Mouse (Mus musculus) limb, embryonic 14.5 days (tissue): Measurements from ENCODE around the gene Ugt1a8. TPM values are rescaled to one million over a fixed set of nuclear protein-coding genes. Genes with fewer than 3 reads are reported as not detected.

Experiments
- ATAC-seq: fragments of 200-750 bp; cut with Nextera tagmentation; 2 replicates; pipeline ENCODE4 v1.8.0; 2017; ENCODE audit warnings: low read depth, moderate number of reproducible peaks, moderate TSS enrichment; ENCODE audit not compliant: low FRiP score
- DNase-seq: peaks from one replicate; pipeline ENCODE4 v3.0.0-alpha.2; 2015; ENCODE audit warnings: low spot score
- H3K27ac ChIP-seq: fragments of 300-500 bp; sonication (generic); replicated peaks from 2 replicates; pipeline ENCODE4 v1.5.1; 2014; ENCODE audit warnings: low read depth, mild to moderate bottlenecking, low read length, moderate library complexity, mixed read lengths
- H3K27me3 ChIP-seq: fragments of 300-500 bp; sonication (generic); 2 replicates; pipeline ENCODE4 v1.6.1; 2014; ENCODE audit warnings: low read length, mixed read lengths; ENCODE audit not compliant: control insufficient read depth, insufficient read depth
- H3K36me3 ChIP-seq: fragments of 300-500 bp; sonication (generic); 2 replicates; pipeline ENCODE4 v1.6.1; 2014; ENCODE audit warnings: mild to moderate bottlenecking, low read length, moderate library complexity, mixed read lengths; ENCODE audit not compliant: control insufficient read depth, insufficient read depth
- H3K4me1 ChIP-seq: fragments of 300-500 bp; sonication (generic); 2 replicates; pipeline ENCODE4 v1.6.1; 2014; ENCODE audit warnings: antibody characterized with exemption, low read length, mixed read lengths; ENCODE audit not compliant: control insufficient read depth, insufficient read depth
- H3K4me2 ChIP-seq: fragments of 300-500 bp; sonication (generic); replicated peaks from 2 replicates; pipeline ENCODE4 v1.6.1; 2014; ENCODE audit warnings: low read depth, mild to moderate bottlenecking, low read length, moderate library complexity; ENCODE audit not compliant: severe bottlenecking
- H3K4me3 ChIP-seq: fragments of 300-500 bp; sonication (generic); replicated peaks from 2 replicates; pipeline ENCODE4 v1.5.1; 2014; ENCODE audit warnings: low read length
- H3K9ac ChIP-seq: fragments of 300-500 bp; sonication (generic); 2 replicates; pipeline ENCODE4 v1.6.1; 2014; ENCODE audit warnings: mild to moderate bottlenecking, low read depth, low read length, moderate library complexity; ENCODE audit not compliant: severe bottlenecking
- H3K9me3 ChIP-seq: fragments of 300-500 bp; sonication (generic); 2 replicates; pipeline ENCODE4 v1.6.1; 2016; ENCODE audit warnings: low read length; ENCODE audit not compliant: control insufficient read depth
- POLR2A ChIP-seq: fragments of 200-500 bp; IDR thresholded peaks from 2 replicates; pipeline ENCODE4 v1.8.0; 2012; ENCODE audit warnings: inconsistent platforms, mild to moderate bottlenecking, moderate library complexity, borderline replicate concordance; ENCODE audit not compliant: insufficient read depth, insufficient read length; ENCODE audit errors: extremely low read depth
- WGBS: fragments of 180-500 bp; shearing (Covaris S2); extraction: QIAGEN DNeasy Blood & Tissue Kit; methylation state at CpG from one replicate; pipeline ENCODE4 v1.1.7; 2014; 5-methylcytosine and 5-hydroxymethylcytosine counted together
- polyA plus RNA-seq, 2 experiments: library from polyadenylated mRNA; depleted of rRNA in 1 of 2; stranded (reverse) in 1 of 2; unstranded in 1 of 2; fragments of >200 nt; fragmentation: Nextera tagmentation in 1 of 2; extraction: Ambion mirVana in 1 of 2; gene quantifications; 2 replicates each; pipeline versions ENCODE4 v1.2.1 to v1.2.3; 2012 to 2014

Gene Ugt1a8
- polyA plus RNA-seq, 2 experiments: not detected

DNA sequence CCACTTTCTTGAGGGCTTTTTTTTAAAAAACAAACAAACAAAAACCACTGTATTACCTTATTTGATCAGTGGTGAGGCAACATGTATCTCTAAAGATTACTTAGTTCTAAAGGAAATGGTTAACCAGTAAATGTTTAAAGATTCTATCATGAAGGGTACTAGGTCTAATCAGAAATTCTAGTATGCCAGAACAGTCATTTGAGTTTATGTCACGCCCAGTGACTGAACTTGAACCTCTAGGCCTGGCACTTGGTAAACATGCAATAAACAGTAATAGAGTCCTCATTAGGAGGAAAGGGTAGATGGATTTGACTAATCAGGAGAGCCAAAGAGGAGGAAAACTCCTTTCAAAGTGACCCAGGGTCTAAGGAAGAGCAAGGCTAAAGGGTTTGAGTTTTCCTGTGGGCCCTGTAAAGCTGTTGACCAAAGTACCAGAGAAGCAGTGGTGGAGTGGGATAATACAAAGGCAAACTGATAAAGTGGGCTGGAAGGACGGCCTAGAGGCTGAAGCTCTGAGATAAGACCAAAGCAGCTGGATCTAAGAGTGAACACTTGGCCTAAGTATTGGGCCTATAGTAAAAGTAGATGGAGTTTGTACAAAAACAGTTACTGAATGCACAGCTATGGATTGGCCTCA, 119.3 kb downstream of the Ugt1a8 start:
- TF ChIP-seq POLR2A: no peak
- Histone ChIP-seq H3K9ac (no peak overlapping the region), H3K4me2 (no peak overlapping the region), H3K27ac (no peak overlapping the region), H3K4me1 (peaks cover 3% of the 10 kb centered on the region; the same call in 1 of the 2 replicates), H3K27me3 (no peaks in the 10 kb centered on the region), H3K9me3 (peaks cover 19% of the 10 kb centered on the region), H3K36me3 (no peaks in the 10 kb centered on the region), H3K4me3 (no peak overlapping the region)
- DNase-seq (no peak), ATAC-seq (no peak)
- WGBS: 71% methylated on average over 2 of the region's 2 CpGs

DNA sequence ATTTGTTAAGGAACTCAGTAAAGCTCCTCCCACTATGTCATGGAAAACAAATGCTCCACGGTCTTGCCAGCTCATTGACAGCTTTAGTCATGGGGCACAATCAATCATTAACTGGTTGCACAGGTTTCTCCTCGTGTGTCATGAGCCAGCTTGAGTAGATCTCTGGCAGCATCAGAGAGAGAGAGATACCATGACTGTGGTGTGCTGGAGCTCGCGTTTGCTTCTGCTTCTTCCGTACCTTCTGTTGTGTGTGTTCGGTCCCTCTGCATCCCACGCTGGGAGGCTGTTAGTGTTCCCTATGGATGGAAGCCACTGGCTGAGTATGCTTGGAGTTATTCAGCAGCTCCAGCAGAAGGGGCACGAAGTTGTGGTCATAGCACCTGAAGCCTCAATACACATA, 124.2 kb downstream of the Ugt1a8 start, which contains the start of gene Ugt1a1:
Gene Ugt1a1, plus strand, starts transcription at position 148 of the 400 bp plus-strand sequence.
- Histone ChIP-seq H3K4me2 (no peak within 1 kb of the TSS), H3K27ac (no peak within 1 kb of the TSS), H3K36me3 (no peaks in the 10 kb centered on the region), H3K4me3 (no peak within 1 kb of the TSS), H3K9ac (no peak within 1 kb of the TSS), H3K4me1 (no peaks in the 10 kb centered on the region), H3K27me3 (no peaks in the 10 kb centered on the region), H3K9me3 (peaks cover 52% of the 10 kb centered on the region)
- no peak for TF ChIP-seq POLR2A
- ATAC-seq (no peak), DNase-seq (peak; percentile 80)
- WGBS: 68% methylated on average over 8 of the region's 8 CpGs

DNA sequence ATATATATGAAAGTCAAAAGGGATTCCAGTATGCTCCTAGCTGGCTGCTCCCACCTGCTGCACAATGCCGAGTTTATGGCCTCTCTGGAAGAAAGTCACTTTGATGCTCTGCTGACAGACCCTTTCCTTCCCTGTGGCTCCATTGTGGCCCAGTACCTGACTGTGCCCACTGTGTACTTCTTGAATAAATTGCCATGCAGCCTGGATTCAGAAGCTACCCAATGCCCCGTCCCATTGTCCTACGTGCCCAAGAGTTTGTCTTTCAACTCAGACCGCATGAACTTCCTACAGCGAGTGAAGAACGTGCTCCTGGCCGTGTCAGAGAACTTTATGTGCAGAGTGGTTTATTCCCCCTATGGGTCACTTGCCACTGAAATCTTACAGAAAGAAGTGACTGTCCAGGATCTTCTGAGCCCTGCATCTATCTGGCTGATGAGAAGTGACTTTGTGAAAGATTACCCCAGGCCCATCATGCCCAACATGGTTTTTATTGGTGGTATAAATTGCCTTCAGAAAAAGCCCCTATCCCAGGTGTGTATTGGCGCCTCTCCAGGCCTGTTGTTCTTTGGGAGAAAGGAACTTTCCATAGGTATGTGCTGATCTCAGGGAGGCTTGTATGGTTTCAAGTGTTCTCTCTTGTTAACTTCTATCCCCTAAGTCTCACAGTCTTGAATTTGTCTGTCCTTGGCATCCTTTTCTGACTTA, 124.9 kb downstream of the Ugt1a8 start:
- Histone ChIP-seq H3K27me3 (no peaks in the 10 kb centered on the region), H3K4me1 (no peaks in the 10 kb centered on the region), H3K9me3 (peaks cover 59% of the 10 kb centered on the region), H3K4me3 (no peak overlapping the region), H3K9ac (no peak overlapping the region), H3K27ac (no peak overlapping the region), H3K4me2 (no peak overlapping the region), H3K36me3 (no peaks in the 10 kb centered on the region)
- no peak for TF ChIP-seq POLR2A
- DNase-seq (peak; percentile 9), ATAC-seq (peak; percentile 2; the same call in 1 of the 2 replicates)
- 62% methylated on average over 8 of the region's 8 CpGs for WGBS

DNA sequence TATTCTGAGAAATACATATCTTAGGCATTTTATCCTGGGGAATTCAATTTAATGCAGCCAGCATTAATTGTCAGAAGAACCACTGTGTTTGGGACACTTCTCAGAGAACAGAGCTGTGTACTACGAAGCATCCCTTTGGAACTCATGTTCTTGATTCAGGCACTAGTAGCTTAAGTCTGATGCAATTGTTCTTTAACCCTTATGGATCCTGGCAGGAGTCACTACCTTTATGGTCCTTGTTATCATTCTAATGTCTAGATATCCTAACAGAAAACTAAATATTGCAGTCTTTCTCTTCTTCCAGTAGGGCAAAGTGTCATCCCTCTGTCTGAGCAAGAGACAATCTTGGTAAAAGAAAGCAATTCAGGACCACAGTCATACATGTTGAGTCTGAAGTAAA, 125.4 kb downstream of the Ugt1a8 start:
- 74% methylated on average over 1 of the region's 1 CpGs for WGBS
- H3K27me3 ChIP-seq: no peaks in the 10 kb centered on the region

DNA sequence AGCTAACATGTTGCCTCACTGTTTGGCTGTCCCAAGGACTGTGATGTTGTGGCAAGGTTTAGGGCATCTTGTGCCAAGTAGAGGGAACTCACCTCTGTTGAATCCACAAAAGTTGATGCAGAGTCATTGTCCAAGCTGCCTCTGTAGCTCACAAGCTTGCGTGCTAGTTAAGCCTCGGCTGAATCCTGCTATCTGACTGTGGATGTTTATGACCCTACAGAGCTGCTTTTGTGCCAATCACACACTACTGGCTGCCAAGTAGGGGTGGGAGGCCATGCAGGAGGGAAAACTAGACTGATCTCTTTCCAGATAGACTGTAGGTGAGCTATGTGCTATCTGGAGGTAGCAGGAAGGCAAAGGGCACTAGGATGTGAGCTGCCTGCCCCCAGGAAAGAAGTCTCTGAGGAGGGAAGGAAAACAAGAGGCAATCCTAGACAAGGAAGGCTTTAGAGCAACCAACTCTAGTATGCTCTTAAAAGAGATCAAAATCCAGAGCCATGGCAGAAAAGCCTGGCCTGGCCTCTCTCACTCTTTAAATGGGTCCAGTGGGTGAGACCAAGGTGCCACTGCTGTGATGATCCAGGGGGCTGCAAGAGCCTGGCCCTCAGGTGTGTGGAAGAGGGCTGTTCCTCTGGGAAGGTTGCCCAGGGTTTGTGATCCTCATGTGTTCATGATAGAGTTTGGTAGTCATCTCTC, 126.3 kb downstream of the Ugt1a8 start:
- peak; percentile 21 for DNase-seq
- no peak overlapping the region for H3K9ac ChIP-seq
- H3K36me3 ChIP-seq: no peaks in the 10 kb centered on the region
- H3K4me1 ChIP-seq: no peaks in the 10 kb centered on the region
- H3K4me2 ChIP-seq: no peak overlapping the region
- H3K27ac ChIP-seq: no peak overlapping the region
- no peak for ATAC-seq
- peaks cover 61% of the 10 kb centered on the region for H3K9me3 ChIP-seq
- no peak overlapping the region for H3K4me3 ChIP-seq
- no peak for TF ChIP-seq POLR2A
- no peaks in the 10 kb centered on the region for H3K27me3 ChIP-seq
- 79% methylated on average over 2 of the region's 2 CpGs for WGBS

More for the DNA sequence above, 125.4 kb downstream of the Ugt1a8 start:
- ATAC-seq: no peak
- peaks cover 61% of the 10 kb centered on the region for H3K9me3 ChIP-seq
- H3K36me3 ChIP-seq: no peaks in the 10 kb centered on the region
- H3K9ac ChIP-seq: no peak overlapping the region
- TF ChIP-seq POLR2A: no peak
- DNase-seq: no peak
- no peak overlapping the region for H3K4me2 ChIP-seq
- H3K4me3 ChIP-seq: no peak overlapping the region
- H3K4me1 ChIP-seq: no peaks in the 10 kb centered on the region
- H3K27ac ChIP-seq: no peak overlapping the region
